Mouse (Mus musculus): Measurements from ENCODE around the gene Pdcd4. TPM values are rescaled to one million over a fixed set of nuclear protein-coding genes. Genes with fewer than 3 reads are reported as not detected.

Gene Pdcd4
- polyA plus RNA-seq, 1 experiment from 2014 or later = 60.4 TPM

Other genes with a start within 250 kb of the Pdcd4 start
- gene Rbm20, start 214.9 kb upstream of the Pdcd4 start, polyA plus RNA-seq (2015; fragmentation: Nextera tagmentation; extraction: Ambion mirVana) = 0.71 and 0.80 TPM in 2 replicates
- gene Shoc2, start 52.1 kb downstream of the Pdcd4 start, polyA plus RNA-seq (2015; fragmentation: Nextera tagmentation; extraction: Ambion mirVana) = 59.3 and 64.6 TPM in 2 replicates
- 132 and 137 TPM in 2 replicates for gene Bbip1, start 52.4 kb downstream of the Pdcd4 start, polyA plus RNA-seq (2015; fragmentation: Nextera tagmentation; extraction: Ambion mirVana)
- 4.7 and 5.5 TPM in 2 replicates for gene Adra2a, start 151.9 kb downstream of the Pdcd4 start, polyA plus RNA-seq (2015; fragmentation: Nextera tagmentation; extraction: Ambion mirVana)